Mouse (Mus musculus) right cerebral cortex, adult 2 months (tissue): ENCODE data around the gene 4930519G04Rik.
"Not testable (repeated sequence)": the region's sequence is repeated elsewhere in the genome, so short reads cannot be mapped to it uniquely, and the experiment has no call there.

Experiments used
- DNase-seq, 2 experiments: peaks; one replicate each; pipeline ENCODE4 v3.0.0; 2021 to 2022; ENCODE audit warnings: low spot score in 2 of 2

The 4930519G04Rik gene

GRCm38 (mm10) chr5:114908598-114909305, 55.3 kb downstream of the 4930519G04Rik start:
- no peak for DNase-seq

GRCm38 (mm10) chr5:114913686-114914085, 60.2 kb downstream of the 4930519G04Rik start:
- DNase-seq = no peak

GRCm38 (mm10) chr5:114914855-114915254, 61.4 kb downstream of the 4930519G04Rik start:
- DNase-seq = peak; percentile 52 to 60

DNA sequence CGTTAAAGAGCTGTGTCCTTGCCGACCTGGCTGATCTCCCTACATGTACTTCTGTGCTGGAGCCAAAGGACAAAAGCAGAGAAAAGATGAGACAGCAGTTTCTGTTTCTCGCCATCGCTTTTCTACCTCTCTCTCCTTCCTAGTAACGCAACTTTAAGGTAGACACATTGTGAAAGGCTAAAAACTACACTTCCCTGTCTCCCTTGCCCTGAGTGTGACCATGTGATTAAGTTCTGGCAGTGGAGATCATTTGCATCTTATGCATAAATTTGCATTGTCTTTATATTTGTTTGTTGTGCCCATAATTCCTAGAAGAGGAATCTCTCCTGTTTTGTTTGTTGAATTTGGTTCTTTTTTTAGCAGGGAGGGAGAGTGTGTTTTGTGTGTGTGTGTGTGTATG, 62.4 kb downstream of the 4930519G04Rik start:
- DNase-seq = no peak

DNA sequence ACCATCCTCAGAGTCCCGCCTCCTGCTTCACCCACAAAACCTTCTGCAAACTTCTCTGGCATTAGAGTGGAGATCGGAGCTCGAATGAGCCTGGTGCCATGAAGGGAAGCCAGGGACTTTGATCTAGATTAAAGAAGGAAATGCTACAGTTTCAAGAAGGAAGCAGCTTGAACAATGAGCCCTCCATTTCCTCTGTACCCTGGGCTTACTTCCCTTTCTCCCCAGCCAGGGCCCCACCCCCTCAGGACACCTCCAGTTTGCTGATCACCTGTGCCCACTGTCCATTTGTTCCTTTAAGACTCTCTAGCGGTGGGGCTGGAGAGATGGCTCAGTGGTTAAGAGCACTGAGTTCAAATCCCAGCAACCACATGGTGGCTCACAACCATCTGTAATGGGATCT, 63.3 kb downstream of the 4930519G04Rik start:
- DNase-seq = no peak

DNA sequence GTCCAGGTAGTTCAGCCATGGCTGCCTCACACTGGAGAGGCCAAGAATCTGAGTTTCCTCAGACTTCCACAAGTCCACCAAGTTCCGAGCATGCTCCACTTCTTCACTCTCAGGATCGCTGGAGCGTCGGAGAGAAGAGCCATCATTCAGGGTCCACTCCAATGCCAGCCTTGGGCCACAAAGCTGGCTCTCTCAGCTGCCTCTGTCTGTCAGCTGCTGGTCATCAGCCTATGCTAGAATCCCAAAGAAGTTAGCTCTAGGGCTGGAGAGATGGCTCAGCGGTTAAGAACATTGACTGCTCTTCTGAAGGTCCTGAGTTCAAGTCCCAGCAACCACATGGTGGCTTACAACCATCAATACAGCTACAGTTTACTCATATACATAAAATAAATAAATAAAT, 63.9 kb downstream of the 4930519G04Rik start:
- DNase-seq = not testable (repeated sequence)

DNA sequence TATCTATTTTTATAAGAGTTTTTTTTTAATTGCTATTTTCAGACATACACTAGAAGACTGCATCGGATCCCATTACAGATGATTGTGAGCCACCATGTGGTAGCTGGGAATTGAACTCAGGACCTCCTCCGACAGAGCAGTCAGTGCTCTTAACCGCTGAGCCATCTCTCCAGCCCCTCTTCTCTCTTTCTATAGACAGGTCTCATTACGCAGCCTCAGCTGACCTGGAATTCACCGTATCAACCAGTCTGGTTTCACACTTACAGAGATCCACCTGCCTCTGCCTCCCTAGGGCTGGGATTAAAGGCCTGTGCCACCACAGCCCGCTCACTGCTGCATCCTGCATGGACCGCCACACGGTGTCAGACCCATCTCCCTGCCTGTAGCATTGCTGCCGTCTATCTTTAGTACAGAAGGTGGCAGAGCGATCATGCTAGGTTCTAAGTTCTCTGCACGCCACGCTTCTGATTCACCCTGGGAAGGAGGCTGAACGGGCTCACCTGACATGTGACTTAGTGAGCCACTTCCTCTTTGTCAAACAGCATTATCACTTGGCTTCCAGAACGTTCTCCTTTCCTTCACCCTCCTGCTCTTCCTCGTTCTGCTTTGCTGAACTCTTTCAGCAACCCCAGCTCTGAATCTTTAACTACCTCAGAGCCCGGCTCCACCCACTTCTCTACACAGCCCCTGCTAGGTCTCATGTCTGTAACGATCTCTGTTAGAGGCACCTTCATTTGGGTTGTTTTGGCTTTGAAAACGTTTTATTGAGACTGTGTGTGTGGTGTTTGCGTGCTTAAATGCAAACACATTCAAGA, 68.3 kb downstream of the 4930519G04Rik start:
- no peak for DNase-seq

DNA sequence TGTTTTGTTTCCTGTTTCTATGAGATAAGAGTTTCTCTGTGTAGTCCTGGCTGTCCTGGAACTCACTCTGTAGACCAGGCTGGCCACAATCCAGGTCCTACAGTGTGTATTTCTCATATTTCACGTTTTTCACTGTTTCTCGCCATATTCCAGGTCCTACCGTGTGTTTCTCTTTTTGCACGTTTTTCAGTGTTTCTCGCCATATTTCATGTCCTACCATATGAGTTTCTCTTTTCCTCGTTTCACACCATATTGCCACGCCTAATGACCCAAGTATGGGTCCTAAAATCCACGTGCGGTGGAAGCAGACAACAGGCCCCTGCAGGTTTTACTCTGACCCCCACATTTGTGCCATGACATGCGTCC, 68.9 kb downstream of the 4930519G04Rik start:
- DNase-seq = no peak

DNA sequence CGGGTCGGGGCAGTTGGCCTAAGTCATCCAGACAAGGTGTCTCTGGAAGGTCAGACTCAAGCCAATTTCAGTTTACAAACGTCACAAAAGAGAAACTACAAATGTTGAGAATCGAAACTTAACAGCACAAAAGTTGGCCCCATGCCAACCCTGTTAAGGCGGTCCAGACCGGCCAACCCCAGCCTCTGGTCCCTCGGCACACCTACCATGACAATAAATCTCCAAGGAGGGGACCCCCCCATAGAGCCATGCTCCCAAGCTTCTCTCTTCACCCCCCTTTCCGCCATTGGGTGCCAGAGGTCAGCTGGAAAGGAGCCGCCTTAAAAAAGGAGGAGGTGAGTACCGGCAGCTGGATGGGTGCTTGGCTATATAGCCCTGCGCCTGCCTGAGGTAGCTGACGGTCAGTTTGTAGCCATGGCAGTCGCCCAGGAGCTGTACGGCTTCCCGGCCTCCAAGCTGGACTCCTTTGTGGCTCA, 69.6 kb downstream of the 4930519G04Rik start, which contains the start of gene Oasl1:
TSS of gene Oasl1 (plus strand) at position 243 of the 476 bp plus-strand sequence.
- DNase-seq = no peak

DNA sequence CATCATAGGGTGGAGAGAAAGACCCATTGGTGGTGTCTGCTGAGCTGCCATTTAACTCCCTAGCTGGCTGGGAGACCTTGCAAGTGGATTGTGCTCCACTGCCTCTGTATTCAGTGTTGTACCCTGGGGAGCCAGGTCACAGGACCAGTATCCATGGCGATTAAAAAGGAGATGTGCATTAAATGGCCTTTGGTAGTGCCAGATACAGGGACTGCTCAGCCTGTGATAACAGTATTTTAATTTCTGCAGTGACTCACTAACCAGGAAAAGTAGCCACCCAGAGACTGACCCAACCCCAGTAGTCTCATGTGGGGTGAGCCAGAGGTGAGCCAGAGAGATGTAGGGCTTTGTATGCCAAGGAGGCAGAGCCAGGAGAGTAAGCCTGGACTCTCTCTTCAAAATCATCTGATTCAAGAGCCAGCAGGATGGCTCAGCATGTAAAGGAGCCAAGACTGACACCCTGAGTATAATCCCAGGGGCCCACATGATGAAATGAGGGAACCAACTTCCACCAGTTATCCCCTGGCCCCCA, 72.8 kb downstream of the 4930519G04Rik start:
- no peak for DNase-seq

GRCm38 (mm10) chr5:114926753-114927152, 73.3 kb downstream of the 4930519G04Rik start:
- DNase-seq = no peak

DNA sequence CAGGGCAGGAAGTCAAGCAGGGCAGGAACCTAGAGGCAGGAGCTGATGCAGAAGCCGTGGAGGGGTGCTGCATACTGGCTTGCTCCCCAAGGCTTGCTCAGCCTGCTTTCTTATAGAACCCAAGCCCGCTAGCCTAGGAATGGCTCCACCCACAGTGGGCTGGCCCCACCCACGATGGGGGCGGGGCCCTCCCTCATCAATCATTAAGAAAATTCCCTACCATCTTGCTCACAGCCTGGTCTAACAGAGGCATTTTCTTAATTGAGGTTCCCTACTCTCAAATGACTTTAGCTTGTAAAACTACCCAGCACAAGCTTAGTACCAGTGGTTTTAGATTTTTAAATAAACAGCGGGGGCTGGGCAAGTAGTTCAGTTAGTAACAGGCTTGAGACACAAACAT, 78.2 kb downstream of the 4930519G04Rik start:
- DNase-seq = no peak

GRCm38 (mm10) chr5:114933206-114933605, 79.7 kb downstream of the 4930519G04Rik start:
- no peak for DNase-seq
